Mouse (Mus musculus): Measurements from ENCODE around the gene Gm20708.

Gene Gm20708

DNA sequence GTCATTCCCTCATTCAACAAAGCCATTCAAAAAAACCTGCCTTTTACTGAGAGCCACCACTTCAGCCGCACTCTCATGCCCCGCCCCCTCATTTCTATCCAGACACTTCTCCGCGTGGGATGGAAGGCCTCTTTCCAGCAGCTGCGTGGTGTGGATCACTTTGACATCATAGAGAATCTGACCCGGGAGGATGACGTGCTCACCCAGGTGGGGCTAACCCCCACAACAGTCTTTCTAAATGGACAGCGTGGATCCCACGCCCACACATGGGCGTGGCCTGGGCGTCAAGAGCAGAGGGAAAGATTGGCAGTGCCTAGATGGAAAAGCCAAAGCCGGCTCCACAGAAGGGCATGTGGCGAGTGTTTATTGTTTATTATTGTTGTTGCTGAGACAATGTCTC, 26.8 kb downstream of the Gm20708 start:
- DNase-seq = no peak

DNA sequence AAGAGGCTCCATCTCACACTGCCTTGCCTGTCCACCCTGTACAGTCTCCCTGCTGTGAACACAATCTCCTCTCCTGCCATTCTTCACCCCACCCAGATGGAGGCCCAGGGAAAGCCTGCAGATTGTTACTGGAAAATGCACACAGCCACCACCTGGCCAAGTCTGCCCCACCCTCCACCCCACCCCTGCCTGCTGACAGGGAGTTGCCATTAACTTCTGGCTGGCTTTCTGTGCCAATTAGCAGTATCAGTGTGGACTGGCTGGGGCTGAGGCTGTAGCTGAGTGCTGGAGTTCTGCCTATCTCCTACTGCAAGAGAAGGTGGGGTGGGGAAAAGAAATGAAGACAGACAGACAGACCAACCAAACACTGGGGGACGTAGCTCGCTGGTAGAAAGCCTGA, 29.1 kb downstream of the Gm20708 start:
- no peak for DNase-seq

DNA sequence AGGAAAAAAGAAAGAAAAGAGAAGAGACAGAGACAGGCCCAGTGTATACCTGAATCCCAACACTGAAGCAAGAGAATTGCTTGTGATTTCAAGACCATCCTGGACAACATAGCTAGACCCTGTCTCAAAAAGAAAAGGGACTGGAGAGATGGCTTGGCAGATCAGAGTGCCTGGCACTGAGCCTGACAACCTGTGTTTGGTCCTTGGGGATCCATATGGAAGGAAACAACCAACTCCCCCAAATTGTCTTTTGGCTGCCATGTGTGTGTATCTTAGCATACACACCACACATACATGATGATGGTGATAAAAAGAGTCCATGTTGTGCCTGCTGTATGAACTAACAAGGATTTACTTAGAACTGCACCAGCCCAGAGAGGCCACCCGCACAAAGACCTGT, 29.6 kb downstream of the Gm20708 start:
- DNase-seq = no peak

DNA sequence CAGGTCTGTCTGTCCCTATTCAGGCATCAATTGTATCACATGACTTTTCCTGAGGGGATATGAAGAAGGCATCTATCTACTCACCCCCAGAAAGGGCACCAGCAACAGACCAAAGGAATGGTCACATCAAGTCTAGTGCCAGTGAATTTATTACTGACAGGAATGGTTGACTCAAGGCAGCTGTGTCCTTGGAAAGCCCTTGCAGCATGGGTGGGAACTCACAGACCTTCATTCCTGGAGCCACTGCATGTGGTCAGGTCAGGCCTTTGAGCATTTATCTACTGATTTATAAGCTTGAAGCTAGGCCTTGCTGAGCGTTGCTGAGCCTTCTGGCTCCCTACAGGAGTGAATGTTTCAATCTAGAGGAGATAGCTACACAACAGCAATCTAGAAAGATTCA, 31.4 kb downstream of the Gm20708 start:
- no peak for DNase-seq

DNA sequence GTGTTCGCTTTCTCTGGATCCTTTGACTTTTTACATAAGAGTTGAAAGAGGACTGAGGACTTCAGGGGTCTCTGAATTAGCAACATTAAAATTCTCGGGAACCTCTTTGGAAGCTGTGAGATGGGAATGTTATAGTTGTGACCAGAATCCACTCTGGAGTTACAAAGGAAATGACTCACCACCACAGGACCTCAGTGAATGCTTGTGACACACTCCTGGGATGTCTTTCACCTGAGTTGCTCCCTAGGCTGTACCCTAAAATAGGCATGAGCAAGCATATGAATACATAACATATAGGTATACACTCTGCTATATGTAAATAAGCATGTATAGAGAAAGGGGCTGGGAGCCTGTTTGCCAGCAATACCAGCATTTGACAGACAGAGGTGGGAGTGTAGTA, 34.0 kb downstream of the Gm20708 start:
- DNase-seq = no peak

DNA sequence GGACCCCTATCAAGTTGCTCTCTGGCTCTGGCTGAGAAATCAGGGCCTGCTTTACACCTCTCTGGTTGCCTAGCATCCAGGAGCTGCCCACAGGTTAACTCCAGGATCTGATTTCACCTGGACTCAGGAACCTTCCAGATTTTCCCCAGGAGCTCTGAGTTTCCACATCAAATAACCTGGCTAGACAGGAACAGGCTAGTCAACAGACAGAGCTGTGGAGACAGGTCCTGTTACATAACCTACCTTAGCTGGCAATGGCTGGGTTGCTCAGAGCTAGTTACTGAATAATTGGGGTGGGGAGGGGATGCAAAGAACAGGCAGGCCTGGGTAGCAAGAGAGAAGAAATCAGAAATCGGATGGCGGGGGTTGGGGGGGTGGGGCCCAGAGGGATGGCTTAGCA, 35.5 kb downstream of the Gm20708 start:
- DNase-seq = no peak

DNA sequence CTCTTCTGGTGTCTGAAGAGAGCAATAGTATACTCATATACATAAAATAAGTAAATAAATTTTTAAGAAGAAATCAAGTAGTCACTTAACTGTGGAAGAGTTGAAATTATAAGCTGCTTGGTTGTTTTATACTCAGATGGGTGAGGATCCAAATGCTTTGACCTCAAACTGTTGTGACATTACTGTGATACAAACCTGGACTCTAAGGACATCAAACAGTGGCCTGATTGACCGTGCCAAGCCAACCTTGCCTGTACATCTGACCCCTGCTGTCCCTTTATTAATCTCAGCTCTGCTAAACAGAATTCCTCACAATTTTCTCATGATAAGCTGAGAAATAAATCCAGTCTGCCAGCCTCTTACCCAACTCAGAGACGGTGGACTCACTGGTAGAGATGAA, 36.2 kb downstream of the Gm20708 start:
- DNase-seq = no peak

DNA sequence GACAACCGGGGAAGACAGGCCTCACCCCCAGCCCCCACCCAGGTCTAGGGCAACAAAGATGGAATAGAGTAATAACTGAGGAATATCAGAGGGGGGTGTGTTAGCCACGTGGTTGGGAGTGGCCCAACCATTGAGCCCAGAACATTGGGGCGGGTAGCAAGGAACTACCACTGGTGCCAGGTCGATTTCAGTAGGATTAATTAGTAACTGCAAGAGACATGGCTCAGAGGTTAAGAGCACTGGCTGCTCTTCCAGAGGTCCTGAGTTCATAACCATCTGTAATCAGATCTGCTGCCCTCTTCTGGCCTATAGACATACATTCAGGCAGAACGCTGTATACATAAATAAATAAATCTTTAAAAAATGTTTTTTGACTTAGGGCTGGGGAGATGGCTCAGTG, 37.2 kb downstream of the Gm20708 start:
- no peak for DNase-seq

DNA sequence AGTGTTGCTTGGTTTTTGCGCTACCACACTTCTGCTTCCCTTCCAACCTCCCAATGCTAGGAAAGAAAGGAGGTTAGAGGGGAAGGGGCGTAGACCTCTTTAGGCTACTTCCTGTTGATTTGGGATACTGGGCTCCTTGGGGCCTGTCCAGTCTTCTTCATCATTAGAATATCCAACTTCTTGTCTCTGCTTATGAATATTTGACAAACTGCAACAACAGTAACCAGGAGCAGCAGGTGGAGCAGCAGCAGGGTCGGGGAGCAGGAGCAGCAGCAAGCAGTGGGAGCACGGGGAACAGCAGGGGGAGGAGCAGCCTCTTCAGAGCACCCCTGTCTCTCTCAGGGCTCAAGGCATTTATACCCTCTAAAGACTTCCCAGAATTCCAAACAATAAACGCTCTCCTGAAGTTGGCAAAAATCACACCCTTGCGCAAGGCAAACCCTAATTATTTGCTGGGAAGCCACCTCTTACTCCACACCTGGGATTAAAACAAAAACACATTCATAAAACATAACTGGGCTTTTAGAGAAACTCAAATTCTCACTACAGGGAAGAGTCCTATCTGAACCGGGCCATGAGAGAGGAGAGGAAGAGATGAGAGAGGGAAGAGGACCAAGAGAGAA, 38.2 kb downstream of the Gm20708 start:
- DNase-seq = no peak

DNA sequence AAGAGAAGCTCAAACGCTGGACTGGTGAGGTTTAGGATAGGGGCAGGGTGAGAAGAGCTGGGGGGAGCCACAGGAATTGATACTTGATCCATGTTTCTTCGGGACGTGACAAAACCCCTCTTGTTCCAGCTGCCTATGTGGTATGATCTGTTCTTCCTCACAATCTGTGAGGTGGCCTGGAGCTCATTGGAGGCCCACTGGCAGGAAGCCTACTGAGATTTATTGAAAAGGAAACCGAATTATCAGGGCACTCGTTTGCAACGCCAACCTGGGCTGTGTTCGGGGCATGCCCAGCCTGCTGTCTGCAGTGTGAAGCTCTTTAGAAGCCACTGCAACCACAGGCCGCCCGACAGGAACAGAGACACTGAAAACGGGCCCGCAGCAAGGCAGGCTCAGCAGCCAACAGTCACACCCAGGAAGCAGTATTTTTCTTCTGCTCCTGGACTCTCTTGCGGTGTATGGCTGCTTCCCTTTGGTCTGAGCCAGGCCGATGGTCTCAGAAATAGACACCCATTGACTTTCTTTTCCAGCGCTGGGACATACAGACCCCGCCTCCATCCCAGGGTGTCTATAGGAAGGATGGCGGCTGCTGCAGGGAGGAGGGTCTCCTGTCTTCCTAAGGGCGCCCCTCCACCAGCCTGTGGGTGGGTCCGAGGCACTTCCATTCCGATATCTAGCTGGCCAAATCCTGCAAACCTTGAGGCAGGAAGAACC, 39.0 kb downstream of the Gm20708 start:
- DNase-seq = peak; percentile 71

DNA sequence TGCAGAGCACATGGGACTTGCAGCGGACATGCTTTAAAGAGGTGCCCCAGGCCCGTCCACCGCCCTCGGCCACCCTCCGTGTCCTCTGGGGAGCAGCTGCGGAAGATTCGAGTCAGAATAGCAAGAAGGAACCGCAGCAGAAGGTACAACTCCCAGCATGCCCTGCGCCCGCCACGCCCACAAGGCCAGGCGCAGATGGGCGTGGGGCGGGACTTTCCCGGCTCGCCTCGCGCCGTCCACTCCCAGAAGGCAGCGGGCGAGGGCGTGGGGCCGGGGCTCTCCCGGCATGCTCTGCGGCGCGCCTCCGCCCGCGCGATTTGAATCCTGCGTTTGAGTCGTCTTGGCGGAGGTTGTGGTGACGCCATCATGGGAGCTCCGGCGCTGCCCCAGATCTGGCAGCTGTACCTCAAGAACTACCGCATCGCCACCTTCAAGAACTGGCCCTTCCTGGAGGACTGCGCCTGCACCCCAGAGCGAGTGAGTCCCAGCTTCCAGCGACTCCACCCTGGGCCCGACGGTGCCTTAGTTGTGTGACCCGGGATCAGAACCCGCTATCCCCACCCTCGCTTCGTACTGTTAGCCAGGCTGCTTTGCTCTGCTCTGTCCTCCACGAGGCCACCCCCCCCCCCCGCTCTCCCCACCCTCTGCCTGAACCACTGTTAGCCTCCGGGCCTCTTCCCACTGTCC, 39.7 kb downstream of the Gm20708 start, which contains the start of gene Birc5:
Gene Birc5, plus strand, starts transcription at position 267 of the 687 bp plus-strand sequence.
- peak; percentile 99 for DNase-seq

DNA sequence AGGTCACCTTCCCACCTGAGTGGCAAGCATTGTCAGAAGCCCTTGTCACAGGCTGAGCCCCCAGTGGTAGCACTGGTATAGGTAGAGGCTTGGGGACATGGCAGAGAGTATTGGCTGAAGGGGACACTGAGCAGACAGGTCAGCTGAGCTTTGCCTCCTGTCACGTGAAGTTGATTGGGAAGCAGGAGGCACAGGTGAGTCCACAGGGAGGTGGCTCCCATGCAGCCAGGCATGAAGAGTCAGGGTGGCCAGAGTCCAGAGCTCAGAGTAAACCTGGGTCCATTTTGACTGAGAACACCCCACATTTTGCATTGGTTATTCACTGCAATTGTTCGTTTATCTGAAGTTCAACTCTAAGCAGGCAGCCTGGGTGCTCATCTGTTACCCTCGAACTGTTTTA, 43.4 kb downstream of the Gm20708 start:
- DNase-seq = no peak

DNA sequence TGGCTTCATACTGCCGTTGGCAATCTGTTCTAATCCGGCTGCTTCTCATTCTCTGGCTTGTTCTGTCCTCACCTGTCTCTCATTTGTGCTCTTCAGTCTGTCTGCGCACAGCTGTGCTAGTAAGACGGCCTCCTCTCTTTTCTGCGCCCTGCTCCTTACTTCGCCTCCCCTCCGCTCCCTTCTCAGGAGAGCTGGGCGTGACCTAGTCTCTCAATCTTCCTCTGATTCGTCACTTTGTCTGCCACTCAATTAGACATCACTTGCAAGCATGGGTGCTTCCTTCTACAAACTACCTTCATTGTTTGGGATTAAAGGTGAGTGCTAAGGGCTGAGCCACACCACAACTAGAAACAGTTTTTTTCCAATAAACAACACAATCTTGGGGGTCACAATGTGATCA, 44.8 kb downstream of the Gm20708 start:
- no peak for DNase-seq

DNA sequence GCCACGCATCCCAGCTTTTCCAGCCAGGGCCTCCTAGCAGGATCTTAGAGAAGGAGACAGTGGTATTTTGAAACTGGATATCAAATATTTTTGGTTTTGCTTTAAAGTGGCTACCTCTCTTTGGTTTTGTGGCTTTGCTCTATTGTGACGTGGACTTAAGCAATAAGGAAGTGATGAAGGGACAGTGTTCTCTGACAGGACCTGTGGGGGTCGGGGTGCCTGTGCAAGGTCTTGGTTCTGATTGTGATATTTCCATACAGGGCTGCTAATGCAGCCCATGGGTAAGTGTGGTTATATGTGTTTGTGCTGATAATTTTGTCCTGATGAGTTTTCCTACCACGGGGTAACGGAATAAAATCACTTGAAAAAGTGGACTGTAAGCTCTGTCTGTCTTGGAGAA, 45.9 kb downstream of the Gm20708 start:
- no peak for DNase-seq

DNA sequence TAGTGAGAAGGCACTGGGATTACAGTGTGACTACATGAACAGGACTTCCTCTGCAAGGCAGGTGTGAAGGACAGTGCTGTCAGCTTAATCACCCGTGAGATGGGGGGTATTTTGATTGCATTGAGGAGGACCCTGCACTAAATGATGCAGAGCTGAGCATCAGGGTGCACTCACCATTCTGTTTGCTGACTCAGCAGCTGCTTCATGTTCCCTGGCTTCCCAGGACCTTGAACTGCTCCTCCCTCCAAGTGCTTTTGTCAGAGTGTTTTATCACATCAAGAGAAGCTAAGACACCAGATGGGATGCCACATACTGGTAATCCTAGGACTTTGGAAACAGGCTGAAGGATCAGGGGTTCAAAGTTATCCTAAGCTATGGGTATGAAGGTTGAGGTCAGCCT, 46.5 kb downstream of the Gm20708 start:
- DNase-seq = no peak

DNA sequence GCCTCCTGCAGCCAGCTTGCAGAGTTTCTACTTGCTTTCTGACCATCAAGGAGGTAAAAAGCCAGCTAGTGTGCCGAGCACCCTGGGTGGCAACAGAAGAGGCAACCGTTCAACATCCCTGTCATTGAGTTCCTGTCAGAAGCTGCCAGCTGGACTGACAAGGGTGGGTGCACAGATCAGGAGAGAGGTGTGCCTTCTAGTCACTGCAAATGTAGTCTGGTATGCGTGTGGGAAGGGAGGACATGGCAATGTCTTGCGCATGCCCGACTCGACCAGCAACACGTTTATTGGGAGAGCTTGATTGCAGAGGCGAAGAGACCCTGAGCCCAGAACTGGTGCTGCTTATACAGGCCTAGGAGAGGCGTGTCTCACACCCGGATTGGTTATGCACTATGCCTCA, 48.0 kb downstream of the Gm20708 start:
- DNase-seq = no peak

DNA sequence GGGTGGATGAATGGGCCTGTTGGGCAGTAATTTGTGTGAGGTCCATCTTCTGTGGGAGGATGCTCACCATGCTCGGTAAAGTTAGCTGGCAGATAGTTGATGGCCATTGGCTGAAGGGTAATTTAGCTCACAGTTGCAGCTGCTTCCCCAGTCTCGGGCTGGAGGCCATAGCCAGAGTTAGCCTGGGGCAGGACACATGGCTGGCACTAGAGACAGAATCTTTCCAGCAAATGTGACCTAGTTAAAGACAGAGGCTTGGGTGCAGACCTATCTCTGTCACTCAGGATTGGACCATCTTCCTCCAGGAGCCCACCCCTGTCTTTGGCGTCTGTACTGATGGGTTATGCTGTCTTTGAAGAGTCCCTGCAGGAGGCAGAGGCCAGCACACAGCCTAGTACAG, 48.9 kb downstream of the Gm20708 start:
- DNase-seq = no peak

DNA sequence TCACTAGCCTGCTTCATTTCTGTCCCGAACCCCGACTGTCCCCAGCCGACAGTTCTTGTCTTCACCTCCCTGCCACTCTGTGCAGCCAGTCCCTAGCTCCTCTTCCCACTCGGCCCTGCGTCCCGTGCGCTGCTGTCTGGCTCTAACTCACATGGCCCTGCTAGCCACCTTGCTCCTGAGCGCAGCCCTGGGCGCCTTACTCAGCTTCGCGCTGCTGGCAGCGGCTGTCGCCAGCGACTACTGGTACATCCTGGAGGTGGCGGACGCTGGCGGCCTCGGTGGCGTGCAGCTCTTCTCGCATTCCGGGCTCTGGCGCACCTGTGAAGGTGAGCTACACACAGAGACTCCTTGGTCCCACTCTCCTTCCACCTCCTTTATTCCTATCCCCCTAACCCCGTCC, 51.1 kb downstream of the Gm20708 start, which contains the start of gene Tmem235:
Gene Tmem235, plus strand, starts transcription at position 152 of the 400 bp plus-strand sequence.
- DNase-seq = peak; percentile 76

DNA sequence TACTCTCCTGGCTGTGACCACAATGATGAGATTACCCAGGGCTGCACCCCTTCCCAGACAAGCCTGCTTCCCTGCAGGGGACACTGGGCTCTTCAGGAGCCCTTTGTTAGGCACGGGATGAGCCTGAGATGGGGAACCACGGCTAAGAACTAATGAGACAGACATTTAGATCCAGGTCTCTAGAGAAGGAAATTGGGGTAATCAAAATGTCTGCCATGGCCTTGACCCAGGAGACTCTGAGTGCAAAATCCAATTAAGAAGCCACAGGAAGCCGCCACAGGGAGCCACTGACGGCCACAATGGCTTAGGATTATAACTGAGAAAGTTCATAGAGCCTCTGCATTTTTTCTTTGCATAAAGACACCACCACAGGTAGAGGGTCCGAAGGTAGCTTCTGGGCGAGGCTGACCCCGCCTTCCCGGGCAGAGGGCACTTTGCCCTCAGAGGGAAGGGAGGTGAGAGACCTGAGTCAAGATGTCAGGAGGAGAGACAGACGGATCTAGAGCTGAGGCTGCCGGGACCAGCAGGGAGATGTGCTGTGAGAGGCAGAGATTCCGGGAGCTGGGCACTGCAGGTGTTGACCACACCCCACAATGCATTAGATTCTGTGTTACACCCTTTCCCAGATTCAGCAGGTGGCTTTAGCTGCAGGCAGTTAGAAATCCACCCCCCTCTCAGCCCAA, 53.8 kb downstream of the Gm20708 start:
- no peak for DNase-seq

DNA sequence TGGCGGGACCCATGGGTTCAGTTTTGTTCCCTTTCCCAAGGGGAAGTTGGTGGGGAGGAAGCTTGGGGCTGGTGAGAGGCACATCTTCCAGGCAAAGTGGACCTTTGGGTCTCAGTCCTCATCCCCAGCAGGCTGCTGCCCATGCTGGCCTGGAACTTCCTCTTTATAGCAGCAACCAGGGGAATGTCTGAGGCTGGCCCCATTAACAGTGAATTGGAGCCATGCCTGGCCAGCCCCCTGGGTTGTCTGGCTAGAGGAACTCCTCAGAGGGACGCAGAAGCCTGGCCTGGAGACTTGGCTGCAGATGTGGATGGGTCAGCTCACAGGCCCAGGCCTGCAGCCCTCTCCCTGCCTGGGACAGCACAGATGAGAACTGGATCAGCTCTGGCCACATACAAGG, 55.3 kb downstream of the Gm20708 start:
- no peak for DNase-seq

DNA sequence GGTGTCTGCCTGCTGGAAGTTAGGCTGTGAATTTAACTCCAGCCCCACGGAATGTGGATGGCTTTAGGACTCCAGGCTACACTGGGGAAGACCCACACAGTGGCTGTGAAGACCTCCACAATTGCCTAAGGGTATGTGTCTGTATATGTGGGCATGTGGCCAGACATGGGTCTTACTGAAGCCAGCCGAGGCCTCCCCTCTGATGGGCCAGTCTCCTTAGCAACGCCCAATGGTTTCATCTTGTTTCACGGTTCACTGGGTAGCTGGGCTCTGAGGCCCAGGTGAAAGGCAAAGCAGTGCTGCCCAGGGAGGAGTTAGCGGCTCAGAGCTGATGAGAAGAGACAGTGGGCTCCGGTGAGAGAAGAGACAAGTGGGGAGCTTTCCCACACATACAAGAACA, 56.5 kb downstream of the Gm20708 start:
- no peak for DNase-seq

DNA sequence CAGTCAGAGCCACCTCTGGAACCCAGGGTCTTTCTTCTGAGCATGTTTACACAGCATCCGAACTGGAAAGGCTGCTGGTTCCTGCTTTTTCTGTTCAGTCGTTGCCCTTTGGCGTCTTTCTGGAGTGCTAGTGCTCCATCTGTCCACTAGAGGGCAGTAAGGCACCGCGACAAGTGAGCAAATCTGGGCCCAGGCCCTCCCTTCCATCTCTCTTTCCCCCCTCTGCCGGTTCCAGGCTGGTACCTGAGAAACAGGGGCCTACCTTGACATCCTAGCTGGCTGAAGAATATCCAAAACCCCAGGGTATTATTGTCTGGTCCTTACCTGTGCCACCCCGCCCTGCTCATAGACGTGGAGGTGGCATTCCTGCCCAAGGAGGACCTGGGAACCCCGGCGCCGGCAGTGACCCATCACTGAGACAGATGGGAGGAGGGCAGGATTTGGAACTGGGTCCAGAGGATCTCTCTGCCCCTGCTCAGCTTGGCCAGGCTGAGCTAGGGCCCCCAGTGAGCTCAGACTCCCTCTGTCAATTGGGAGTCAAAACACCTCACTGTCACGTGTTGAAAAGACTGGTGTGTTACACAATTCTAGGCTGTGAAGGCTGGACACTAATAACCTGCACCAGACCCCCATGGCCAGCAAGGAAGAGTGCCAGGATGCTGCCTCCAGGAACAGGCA, 61.4 kb downstream of the Gm20708 start:
- DNase-seq = peak; percentile 82

DNA sequence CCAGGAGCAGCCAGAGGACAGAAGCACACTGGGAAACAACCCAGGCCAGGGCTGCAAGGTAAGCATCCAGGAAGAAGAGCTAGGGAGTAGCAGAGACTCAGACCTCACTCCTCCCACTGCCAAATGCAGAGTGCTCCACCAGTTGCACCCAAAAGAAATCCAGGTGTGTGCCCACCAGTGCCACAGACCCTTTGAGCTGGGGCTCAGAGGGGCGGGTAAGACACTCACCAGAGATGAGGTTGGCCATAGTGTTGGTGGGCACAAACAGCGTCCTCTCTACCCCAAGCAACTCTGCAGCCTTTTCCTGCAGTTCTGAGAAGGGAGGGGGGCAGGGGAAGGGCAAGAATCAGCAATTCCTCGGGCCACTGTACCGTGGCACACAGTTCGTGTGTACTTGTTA, 61.9 kb downstream of the Gm20708 start:
- no peak for DNase-seq
